Mouse (Mus musculus): Measurements from ENCODE around the gene Nemp1. TPM values are rescaled to one million over a fixed set of nuclear protein-coding genes. Genes with fewer than 3 reads are reported as not detected.

The Nemp1 gene
- 1 to 10 TPM; 8.9 TPM for total RNA-seq (2021)

GRCm38 (mm10) chr10:127666501-127667268 is at the start of gene Nemp1:
Nemp1 (plus strand) TSS chr10:127666901.
- peak; percentile 88 for DNase-seq

- DNase-seq: no peak
Observed at GRCm38 (mm10) chr10:127617294-127617693, 49.4 kb upstream of the Nemp1 start.

- no peak for DNase-seq
Observed at GRCm38 (mm10) chr10:127618173-127618572, 48.5 kb upstream of the Nemp1 start.

DNA sequence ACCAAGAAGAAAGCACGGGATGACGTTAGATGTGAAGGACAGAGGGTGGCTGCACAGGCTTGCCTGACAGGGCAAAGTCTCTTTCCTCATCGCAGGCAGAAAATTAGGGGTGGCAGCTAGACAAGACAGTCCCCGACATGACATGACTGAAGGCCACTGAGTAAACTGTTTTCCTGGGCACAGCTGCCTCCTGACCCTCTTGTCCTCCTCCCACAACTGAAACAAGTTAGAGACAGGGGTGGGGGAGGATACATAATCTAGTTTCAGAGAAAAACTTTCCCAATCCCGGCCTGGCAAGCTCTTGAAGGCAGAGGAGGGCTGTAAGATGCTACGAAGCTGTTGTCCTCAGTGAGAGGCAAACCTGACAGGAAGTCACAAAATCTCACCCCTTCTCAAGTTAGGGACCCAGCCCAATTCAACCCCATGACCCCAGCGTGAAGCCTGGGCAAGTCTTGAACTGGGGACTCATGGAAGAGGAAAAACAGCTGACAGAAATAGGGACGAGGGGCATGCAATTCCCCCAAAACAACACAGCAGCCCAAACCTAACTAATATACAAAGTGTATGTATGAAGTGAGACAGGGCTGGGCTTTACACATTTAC is 47.5 kb upstream of the Nemp1 start:
- no peak for DNase-seq

GRCm38 (mm10) chr10:127619941-127620405 is 46.7 kb upstream of the Nemp1 start:
- DNase-seq: no peak

DNA sequence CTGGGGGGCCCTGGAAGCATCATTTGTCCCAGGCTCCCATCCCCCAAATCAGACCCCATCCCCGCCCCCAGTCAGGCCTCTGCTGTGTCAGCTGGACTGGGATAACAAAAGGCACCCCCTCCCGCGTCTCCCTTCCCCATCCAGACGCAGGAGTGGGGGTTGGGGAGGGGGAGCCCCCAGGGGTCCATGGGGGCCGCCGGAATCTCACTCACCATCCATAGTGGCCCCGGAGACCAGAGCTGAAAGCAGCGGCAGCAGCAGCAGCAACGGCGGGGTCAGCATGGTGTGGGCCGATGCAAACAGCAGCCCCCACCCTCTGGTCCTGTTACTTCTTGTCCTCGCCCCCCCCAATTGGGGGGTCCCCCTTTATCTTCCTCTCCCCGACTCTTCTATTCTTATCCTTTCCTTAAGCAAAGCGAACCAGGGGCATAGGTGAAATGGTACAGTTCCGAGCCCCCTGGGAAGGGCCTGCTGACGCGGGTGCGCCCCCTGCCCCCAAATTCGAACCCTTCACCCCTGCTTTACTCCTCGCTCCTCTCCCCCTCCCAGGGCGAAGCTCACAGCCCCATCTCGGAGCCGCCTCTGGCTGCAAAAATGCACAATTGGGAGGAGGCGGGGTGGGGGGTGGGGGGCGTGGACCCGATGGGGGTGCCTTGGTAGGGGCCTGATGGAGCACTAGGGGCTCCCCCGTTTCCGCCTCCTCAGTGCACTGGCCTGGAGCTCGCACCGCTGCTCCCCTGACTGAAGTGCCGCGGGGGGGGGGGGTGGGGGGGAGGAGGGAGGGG is 46.1 kb upstream of the Nemp1 start, which contains the start of gene Lrp1:
Gene Lrp1 (minus strand): TSS at position 743 of the 785 bp plus-strand sequence.
- no peak for DNase-seq

DNA sequence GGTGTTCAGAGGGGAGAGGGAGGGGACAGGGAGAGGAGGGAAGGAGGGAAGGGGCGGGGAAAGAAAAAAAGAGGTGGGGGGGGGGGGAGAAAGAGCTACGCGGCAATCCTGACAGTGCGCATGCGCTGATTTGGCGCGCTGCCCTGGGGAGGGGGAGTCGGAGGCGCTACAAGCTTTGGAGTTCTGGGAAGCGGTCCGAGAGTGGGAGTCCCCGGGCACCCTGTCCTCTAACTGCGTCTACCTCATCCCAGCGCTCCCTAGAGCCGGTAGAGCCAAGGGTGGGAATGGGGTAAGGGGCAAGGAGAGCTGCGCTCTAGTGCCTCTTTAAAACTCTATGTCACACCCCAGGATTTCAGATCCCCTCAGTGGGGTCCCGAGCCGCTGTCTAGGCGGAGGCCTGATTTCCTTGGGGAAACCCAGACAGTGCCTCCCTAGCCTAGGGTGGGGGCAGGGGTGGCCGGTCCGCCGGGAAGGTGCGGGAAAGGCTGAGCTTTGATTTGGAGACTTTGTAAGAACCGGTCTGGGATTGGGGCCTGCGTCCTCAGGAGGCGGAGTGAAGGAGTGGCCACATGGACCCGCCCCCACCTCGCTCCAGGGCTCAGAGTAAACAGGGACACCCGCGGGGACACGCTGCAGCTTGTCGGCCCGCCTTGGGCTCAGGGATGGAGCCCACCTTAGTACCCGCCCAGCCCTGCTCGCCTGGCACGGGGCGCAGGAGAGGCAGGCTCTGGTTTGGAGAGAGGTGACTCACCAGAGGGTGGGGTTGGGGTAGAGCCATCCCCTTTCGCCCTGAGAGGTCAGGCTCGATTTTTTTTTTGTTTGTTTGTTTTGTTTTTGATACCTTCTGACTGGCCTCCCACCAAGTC is 45.3 kb upstream of the Nemp1 start:
- DNase-seq: peak; percentile 89

- peak; percentile 78 for DNase-seq
Observed at GRCm38 (mm10) chr10:127622057-127622392, 44.7 kb upstream of the Nemp1 start.

DNA sequence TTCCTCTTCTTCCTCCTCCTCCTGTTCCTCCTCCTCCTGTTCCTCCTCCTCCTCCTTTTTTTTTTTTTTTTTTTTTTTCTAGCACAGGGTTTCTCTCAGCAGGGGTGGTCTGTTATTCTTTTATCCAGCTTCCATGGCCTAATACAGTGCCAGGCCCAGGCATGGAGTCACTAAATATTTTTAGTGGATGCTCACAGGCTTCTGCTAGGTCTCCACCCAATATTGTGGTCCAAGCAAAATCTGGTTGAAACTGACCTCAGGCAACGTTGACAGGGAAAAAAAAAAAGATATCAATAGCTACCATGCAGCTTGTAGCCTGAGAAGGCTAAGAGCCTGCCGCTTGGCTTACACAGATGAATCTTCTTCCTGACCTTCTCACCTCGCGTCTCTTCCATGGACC is 44.0 kb upstream of the Nemp1 start:
- no peak for DNase-seq

GRCm38 (mm10) chr10:127623439-127624216 is 43.1 kb upstream of the Nemp1 start:
- DNase-seq: no peak

DNA sequence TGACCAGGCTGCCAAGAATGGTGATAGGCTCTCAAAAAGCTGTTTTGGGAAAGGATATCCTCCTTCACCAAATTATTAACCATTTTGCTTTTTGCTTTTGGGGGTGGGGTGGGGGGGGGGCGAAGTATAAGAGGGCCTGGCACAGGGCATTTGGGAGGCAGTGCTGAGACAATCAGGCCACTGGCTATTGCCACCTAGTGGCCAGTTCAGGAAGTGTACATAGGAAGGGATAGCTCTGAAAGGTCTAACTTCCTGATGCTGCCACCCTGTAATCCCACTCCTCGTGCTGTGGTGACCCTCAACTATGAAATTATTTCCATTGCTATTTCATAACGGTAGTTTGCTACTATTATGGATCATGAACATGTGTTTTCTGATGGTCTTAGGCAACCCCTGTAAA is 40.3 kb upstream of the Nemp1 start:
- no peak for DNase-seq

GRCm38 (mm10) chr10:127631261-127632214 is 35.2 kb upstream of the Nemp1 start:
- peak; percentile 21 for DNase-seq

- DNase-seq: no peak
Observed at GRCm38 (mm10) chr10:127632668-127633271, 33.9 kb upstream of the Nemp1 start.

- DNase-seq: no peak
Observed at GRCm38 (mm10) chr10:127640421-127640820, 26.3 kb upstream of the Nemp1 start.

GRCm38 (mm10) chr10:127641861-127642771 is 24.6 kb upstream of the Nemp1 start:
- peak; percentile 95 for DNase-seq

- DNase-seq: peak; percentile 77
Observed at GRCm38 (mm10) chr10:127642772-127643552, 23.7 kb upstream of the Nemp1 start, which contains the start of gene Stat6. Stat6 (plus strand) TSS chr10:127642986.

GRCm38 (mm10) chr10:127643553-127644238 is 23.0 kb upstream of the Nemp1 start:
- DNase-seq: peak; percentile 84
